Mouse (Mus musculus): ENCODE measurements at regions not wholly inside any gene's neighbourhood (a gene's known extent, or its start where the extent isn't known, plus 50 kb on each side); places are given as distances from the start of the nearest gene placed in this dataset.

DNA sequence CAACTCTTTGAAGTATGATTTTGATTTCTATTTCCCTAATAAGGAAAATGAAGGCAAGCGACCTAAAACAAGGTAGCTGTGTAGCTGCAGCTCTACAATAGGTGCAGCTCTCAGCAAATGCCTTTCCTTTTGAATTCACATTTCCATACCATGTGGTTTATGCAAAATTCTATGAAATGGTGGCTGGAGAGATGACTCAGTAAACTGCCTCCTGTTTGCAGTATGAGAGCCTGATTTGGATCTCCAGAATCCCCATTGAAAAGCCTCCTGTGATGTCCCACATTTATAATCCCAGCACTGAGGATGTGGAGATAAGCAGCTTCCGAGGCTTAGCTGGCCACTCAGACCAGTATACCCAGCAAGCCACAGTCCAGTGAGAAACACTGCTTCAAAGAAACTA is 59.6 kb downstream of the Npy1r start:
- H3K4me2 ChIP-seq: no peak overlapping the region
- no peaks in the 10 kb centered on the region for H3K27me3 ChIP-seq (ENCODE audit: insufficient read depth, low read length)
- 0 out of 2 replicates have a peak, but pooled peaks cover 2% of the 10 kb centered on the region for H3K4me1 ChIP-seq (ENCODE audit: insufficient read depth)
- H3K9me3 ChIP-seq (ENCODE audit: low read depth, low read length): no peaks in the 10 kb centered on the region
- no peak for DNase-seq
- no peak overlapping the region for H3K27ac ChIP-seq (ENCODE audit: low read depth)
- TF ChIP-seq CTCF (IDR thresholded peaks at IDR 0.05; ENCODE audit: low read depth): no peak
- H3K9ac ChIP-seq: no peak overlapping the region
- no peak for ATAC-seq (ENCODE audit: insufficient read depth)
- 67% methylated on average over 2 of the region's 2 CpGs for WGBS
- H3K4me3 ChIP-seq (ENCODE audit: low read depth, low read length): no peak overlapping the region
- no peaks in the 10 kb centered on the region for H3K36me3 ChIP-seq (ENCODE audit: insufficient read depth)

DNA sequence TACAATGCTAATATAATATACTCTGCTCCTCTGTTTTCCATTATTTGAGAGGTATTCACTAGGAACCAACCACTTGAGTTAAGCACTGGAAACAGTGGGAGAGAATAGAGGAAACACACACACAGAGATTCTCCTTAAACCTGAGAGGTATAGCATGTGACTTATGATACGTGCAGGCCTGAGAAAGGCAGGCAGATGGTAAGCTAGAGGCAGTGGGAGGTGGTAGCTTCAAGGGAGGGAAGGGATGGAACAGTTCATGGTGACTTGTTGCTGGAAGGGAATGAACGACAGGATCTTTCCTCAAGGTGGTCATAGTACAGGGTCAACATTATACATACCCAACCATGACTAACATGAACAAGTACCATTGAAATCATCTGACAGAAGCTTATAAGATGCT is 60.8 kb downstream of the Npy1r start:
- Histone ChIP-seq H3K27ac (ENCODE audit: low read depth) (no peak overlapping the region), H3K36me3 (ENCODE audit: insufficient read depth) (no peaks in the 10 kb centered on the region), H3K4me1 (ENCODE audit: insufficient read depth) (0 out of 2 replicates have a peak, but pooled peaks cover 2% of the 10 kb centered on the region), H3K9ac (no peak overlapping the region), H3K27me3 (ENCODE audit: insufficient read depth, low read length) (no peaks in the 10 kb centered on the region), H3K9me3 (ENCODE audit: low read depth, low read length) (no peaks in the 10 kb centered on the region), H3K4me3 (ENCODE audit: low read depth, low read length) (no peak overlapping the region), H3K4me2 (no peak overlapping the region)
- 87% methylated on average over 2 of the region's 2 CpGs for WGBS
- no peak for DNase-seq
- ATAC-seq (ENCODE audit: insufficient read depth): no peak
- no peak for TF ChIP-seq CTCF (IDR thresholded peaks at IDR 0.05; ENCODE audit: low read depth)

DNA sequence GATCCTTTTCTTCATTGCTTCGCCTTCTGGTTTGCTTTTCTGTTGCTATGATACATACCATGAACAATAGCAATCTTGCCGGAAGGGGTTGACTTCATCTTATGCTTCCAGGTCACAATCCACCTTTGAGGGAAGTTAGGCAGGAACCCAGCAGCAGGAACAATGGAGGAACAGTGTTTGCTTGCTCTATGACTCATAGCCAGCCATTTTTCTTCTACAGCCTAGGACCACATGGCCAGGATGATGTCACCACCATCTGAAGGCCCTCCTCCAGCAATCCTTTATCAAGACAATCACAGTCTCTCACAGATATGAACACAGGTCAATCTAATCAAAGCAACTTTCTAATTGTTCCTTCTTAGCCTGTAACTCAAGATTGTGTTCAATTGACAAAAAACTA is 61.5 kb downstream of the Npy1r start:
- Histone ChIP-seq H3K9ac (no peak overlapping the region), H3K4me2 (no peak overlapping the region), H3K9me3 (ENCODE audit: low read depth, low read length) (no peaks in the 10 kb centered on the region), H3K36me3 (ENCODE audit: insufficient read depth) (no peaks in the 10 kb centered on the region), H3K27ac (ENCODE audit: low read depth) (no peak overlapping the region), H3K27me3 (ENCODE audit: insufficient read depth, low read length) (no peaks in the 10 kb centered on the region), H3K4me3 (ENCODE audit: low read depth, low read length) (no peak overlapping the region), H3K4me1 (ENCODE audit: insufficient read depth) (0 out of 2 replicates have a peak, but pooled peaks cover 2% of the 10 kb centered on the region)
- DNase-seq (no peak), ATAC-seq (ENCODE audit: insufficient read depth) (no peak)
- no peak for TF ChIP-seq CTCF (IDR thresholded peaks at IDR 0.05; ENCODE audit: low read depth)
- WGBS: 92% methylated on average over 2 of the region's 2 CpGs

DNA sequence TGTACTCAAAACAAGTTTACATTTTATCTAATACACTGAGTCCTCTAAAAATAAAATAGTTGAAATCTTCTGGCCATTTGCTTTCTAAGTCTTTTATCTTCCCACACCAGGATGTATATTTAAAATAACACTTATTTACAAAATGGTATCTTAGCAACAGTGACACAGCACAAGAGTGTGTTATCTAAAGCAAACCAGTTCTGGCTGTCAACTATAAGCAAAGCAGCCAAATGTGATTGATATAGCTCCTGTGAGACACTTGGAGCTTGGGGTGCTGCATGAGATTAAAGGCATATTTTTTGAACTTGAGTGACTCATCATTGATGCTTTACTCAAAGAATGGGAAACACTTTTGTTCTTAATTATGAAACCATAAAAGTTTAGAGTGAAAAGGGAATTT is 62.7 kb downstream of the Npy1r start:
- H3K27ac ChIP-seq (ENCODE audit: low read depth): no peak overlapping the region
- no peak overlapping the region for H3K4me2 ChIP-seq
- H3K27me3 ChIP-seq (ENCODE audit: insufficient read depth, low read length): no peaks in the 10 kb centered on the region
- no peaks in the 10 kb centered on the region for H3K36me3 ChIP-seq (ENCODE audit: insufficient read depth)
- 0 out of 2 replicates have a peak, but pooled peaks cover 2% of the 10 kb centered on the region for H3K4me1 ChIP-seq (ENCODE audit: insufficient read depth)
- H3K9me3 ChIP-seq (ENCODE audit: low read depth, low read length): no peaks in the 10 kb centered on the region
- DNase-seq (peak; percentile 62), ATAC-seq (ENCODE audit: insufficient read depth) (peak; percentile 79)
- no peak for TF ChIP-seq CTCF (IDR thresholded peaks at IDR 0.05; ENCODE audit: low read depth)
- H3K9ac ChIP-seq: no peak overlapping the region
- no peak overlapping the region for H3K4me3 ChIP-seq (ENCODE audit: low read depth, low read length)

DNA sequence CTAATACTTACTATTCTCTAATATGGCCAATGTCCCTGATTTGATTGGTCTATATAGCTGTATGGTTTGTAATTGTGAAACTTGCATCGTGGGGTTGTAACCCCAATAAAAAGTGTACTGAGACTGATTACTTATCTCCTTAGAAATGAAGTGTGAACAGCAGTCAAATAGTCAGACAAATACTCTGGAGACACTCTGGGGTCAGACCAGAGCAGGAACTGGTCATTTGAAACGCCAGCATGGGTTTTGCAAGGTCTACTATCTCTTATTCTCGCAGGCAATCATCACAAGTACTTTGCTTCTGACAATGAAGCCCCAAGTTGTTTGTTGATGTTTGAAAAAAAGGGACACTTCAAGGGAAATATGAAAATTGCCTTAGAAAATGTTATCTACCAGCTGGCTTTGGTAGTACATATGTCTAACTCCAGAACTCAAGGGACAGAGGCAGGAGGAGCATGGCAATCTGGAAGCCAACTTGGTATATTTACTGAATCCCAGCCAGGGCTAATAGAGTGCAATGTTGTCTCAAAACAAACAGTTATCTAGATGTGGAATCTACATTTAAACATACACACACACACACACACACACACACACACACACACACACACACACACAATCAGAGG is 64.1 kb downstream of the Npy1r start:
- no peak overlapping the region for H3K4me2 ChIP-seq
- no peak overlapping the region for H3K27ac ChIP-seq (ENCODE audit: low read depth)
- H3K4me1 ChIP-seq (ENCODE audit: insufficient read depth): 0 out of 2 replicates have a peak, but pooled peaks cover 2% of the 10 kb centered on the region
- H3K27me3 ChIP-seq (ENCODE audit: insufficient read depth, low read length): no peaks in the 10 kb centered on the region
- DNase-seq (peak; percentile 56), ATAC-seq (ENCODE audit: insufficient read depth) (peak; percentile 80)
- H3K4me3 ChIP-seq (ENCODE audit: low read depth, low read length): no peak overlapping the region
- no peak for TF ChIP-seq CTCF (IDR thresholded peaks at IDR 0.05; ENCODE audit: low read depth)
- 27% methylated on average over 3 of the region's 3 CpGs for WGBS
- no peaks in the 10 kb centered on the region for H3K36me3 ChIP-seq (ENCODE audit: insufficient read depth)
- no peaks in the 10 kb centered on the region for H3K9me3 ChIP-seq (ENCODE audit: low read depth, low read length)
- no peak overlapping the region for H3K9ac ChIP-seq

DNA sequence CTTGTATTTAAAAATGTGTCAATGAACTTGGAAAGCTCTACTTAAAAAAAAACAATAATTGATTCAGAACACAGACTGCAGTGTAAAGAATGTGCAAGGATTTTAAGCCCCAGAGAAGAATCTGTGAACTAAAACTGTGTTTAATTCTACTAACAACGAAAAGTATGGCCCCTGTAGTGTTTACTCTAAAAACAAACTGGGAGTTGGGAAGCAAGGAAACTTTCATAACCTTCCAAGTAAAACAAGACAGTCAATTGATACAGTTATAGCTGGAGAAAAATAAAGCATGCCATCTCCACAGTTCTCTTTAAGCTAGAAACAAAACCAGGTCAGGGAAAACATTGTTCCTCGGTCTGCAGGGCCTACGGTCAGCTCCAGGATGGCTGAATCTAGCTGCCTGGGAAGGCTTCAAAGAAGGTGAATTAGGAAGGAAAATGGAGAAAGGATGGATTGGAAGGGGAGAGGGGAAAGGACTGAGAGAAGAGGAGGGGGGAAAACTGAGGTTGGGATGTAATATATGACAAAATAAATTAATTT is 68.1 kb downstream of the Npy1r start:
- Histone ChIP-seq H3K9me3 (ENCODE audit: low read depth, low read length) (no peaks in the 10 kb centered on the region), H3K27me3 (ENCODE audit: insufficient read depth, low read length) (no peaks in the 10 kb centered on the region), H3K4me1 (ENCODE audit: insufficient read depth) (no peaks in the 10 kb centered on the region), H3K9ac (no peak overlapping the region), H3K4me2 (no peak overlapping the region), H3K36me3 (ENCODE audit: insufficient read depth) (no peaks in the 10 kb centered on the region), H3K27ac (ENCODE audit: low read depth) (no peak overlapping the region), H3K4me3 (ENCODE audit: low read depth, low read length) (no peak overlapping the region)
- TF ChIP-seq CTCF (IDR thresholded peaks at IDR 0.05; ENCODE audit: low read depth): no peak
- 46% methylated on average over 3 of the region's 3 CpGs for WGBS
- no peak for ATAC-seq (ENCODE audit: insufficient read depth)
- no peak for DNase-seq

DNA sequence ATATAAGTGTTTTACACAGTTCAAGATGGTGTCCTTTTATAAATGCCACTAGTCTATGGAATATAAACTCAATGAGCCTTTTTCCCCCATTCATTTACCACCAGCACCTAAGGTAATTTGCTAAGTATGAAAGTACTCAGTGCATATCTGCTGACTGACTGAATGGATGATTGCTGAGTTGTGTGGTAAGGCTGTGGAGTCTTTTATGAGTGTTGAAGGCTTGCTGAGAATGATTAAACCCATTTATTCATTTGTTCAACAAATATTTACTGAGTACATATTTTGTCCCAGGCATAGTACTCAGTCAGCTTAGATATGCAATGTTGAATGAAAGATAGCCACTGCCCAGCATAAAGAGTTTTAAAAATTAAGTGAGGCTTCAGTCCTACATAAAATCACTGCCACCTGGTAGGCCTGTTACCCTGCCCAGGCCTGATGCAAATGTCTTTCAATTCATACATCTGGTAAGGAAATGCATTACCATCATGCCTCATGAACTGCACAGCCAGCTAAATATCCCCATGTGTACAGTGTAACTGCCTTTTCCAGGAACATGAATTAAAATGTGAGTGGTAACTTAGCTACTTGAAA is 71.5 kb downstream of the Npy1r start:
- Histone ChIP-seq H3K4me3 (ENCODE audit: low read depth, low read length) (no peak overlapping the region), H3K27ac (ENCODE audit: low read depth) (no peak overlapping the region), H3K4me2 (no peak overlapping the region), H3K9ac (no peak overlapping the region), H3K9me3 (ENCODE audit: low read depth, low read length) (no peaks in the 10 kb centered on the region), H3K27me3 (ENCODE audit: insufficient read depth, low read length) (no peaks in the 10 kb centered on the region), H3K36me3 (ENCODE audit: insufficient read depth) (no peaks in the 10 kb centered on the region), H3K4me1 (ENCODE audit: insufficient read depth) (no peaks in the 10 kb centered on the region)
- TF ChIP-seq CTCF (IDR thresholded peaks at IDR 0.05; ENCODE audit: low read depth): no peak
- DNase-seq (no peak), ATAC-seq (ENCODE audit: insufficient read depth) (no peak)
